Mouse (Mus musculus) stomach, postnatal 0 days (tissue): ENCODE data around the gene Fndc10.
"Not testable (repeated sequence)": the region's sequence is repeated elsewhere in the genome, so short reads cannot be mapped to it uniquely, and the experiment has no call there.

Experiments
- CTCF ChIP-seq: IDR thresholded peaks from 2 replicates; pipeline ENCODE4 v1.5.1; 2016; ENCODE audit warnings: antibody characterized with exemption, low read depth, mild to moderate bottlenecking, moderate library complexity
- EP300 ChIP-seq: optimal IDR thresholded peaks from 2 replicates; pipeline ENCODE3; 2016; ENCODE audit warnings: antibody characterized with exemption

GRCm38 (mm10) chr4:155687764-155688163 lies 6.4 kb upstream of the Fndc10 start:
- TF ChIP-seq CTCF, EP300: not testable (repeated sequence)
